Mouse (Mus musculus) cerebellum, postnatal 36 days (tissue): ENCODE data around the gene Olfr945.

Experiments used
- DNase-seq, 2 experiments: peaks; one replicate each; pipeline ENCODE4 v3.0.0; 2021 to 2022; ENCODE audit warnings: mixed read lengths in 2 of 2

Olfr945 gene

DNA sequence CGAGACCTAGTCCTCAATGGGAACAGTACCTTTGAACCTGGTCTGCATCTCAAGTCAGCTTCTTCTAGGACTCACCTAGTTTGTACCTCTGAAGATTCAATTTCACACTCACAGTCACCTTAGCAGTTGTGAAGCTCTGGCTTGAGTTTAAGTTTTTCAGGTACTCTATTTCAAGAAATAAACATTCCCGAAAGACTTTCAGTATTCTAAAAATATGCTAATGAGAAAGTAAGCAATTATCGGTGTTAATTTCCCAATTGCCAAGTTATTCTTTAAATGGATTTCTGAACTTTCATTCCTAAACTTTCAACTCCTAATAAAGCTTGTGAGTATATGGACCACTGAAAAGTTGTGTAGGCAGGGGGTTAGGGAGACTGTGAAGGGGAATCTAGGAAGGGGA is at the start of gene Olfr945:
Gene Olfr945, minus strand, starts transcription at position 101 of the 400 bp plus-strand sequence.
- no peak for DNase-seq

DNA sequence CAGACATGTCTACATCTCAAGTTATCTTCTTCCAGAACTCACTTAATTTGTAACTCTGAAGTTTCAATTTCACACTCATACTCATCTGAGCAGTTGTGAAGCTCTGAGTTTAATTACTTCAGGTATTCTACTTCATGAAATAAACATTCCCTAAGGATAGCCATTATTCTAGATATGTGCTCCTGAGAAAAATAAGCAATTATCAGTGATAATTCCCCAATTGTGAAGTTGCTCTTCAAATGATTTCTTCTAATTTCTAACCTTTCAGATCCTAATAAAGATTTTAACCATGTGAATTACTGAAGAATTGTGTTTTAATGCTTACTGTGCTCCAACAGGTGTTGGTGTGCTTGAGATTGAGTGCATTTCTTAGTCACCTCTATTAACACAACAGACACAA is 49.3 kb upstream of the Olfr945 start, which contains the start of gene Olfr948:
Gene Olfr948, minus strand, starts transcription at position 101 of the 400 bp plus-strand sequence.
- no peak for DNase-seq

DNA sequence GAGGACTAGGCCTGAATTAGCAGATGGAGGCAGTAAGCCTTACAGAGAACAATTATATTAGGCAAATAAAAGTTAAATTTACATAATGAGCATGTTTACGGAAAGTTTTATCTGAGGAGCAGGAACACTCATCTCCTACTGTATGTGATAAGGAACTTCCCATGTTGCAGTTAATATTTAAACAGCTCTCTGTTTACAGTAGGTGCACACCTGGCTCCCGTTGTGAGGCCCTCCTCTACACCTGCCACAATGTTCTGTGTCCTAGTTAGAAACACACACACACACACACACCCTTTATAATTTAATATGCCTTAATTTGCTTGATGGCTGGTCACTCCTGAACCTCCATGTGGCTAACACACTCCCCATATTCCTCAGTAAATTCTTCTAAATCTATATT is 10.5 kb upstream of the Olfr945 start:
- no peak for DNase-seq

DNA sequence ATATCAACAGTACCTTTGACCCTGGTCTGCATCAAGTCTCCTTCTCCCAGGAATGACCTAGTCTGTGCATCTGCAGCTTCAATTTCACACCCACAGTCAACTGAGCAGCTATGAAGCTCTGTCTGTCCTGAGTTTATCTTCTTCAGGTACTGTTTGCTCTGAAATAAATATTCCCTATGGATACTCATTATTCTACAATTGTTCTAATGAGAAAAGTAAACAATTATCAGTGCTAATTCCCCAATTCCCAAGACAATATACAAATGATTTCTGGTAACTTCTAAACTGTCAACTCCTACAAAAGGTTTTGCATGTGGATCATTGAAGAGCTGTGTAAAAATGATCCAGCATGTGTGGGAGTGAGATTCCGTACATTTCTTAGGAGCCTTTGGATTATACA is 26.7 kb downstream of the Olfr945 start, which contains the start of gene Olfr1537:
Gene Olfr1537, minus strand, starts transcription at position 101 of the 400 bp plus-strand sequence.
- no peak for DNase-seq
